Comparison of ENCODE assay signal across 11 mouse cellular contexts in the genomic region with DNA sequence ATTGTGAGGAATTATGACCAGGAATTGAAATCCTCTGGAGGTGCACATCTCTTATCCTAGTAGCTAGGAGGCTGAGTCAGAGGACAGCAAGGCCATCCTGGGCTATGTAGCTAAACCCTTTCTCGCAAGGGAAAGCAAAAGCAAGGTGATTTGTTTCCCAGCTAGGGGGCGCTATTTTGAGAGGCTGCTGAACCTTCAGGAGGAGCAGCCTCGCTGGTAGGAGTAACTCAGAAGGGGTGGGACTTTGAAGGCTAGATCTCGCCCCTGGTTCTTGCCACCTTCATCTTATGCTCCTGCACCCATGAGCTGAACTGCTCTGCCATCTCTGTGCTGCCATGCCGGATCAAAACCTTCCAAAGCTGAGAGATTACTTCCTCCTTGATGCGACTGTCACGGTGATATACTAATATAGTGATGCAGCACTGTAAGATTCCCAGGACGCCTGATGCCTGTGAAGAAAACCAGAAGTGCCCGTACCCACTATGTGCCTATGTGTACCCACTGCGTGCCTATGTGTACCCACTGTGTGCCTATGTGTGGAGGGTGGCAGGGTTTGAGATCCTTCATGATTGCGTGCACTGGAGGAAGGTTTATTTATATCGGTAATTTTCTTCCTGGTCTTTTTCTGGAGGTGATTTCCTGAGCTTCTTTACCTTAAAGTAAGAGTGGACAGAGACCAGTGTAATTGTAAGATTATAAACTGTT. TPM values are rescaled to one million over a fixed set of nuclear protein-coding genes. Genes with fewer than 3 reads are reported as not detected.
A peak's percentile ranks its signal among the peaks of the same experiment; 100 is the strongest.
DNase-seq lines count a peak whose midpoint lies in the region; ATAC-seq and TF ChIP-seq lines count a peak whose summit lies in the region.
"Had no signal": no experiment of that assay in that cellular context is flagged by ENCODE, and none has a peak within 500 bp of the region (broad histone marks: within the 10 kb centered on the region; RNA-seq: fewer than 3 reads in every experiment).

No protein-coding gene starts in this region.

- H3K4me1 ChIP-seq in hindbrain, embryonic 11.5 days (replicated peaks; ENCODE audit: control insufficient read depth, insufficient read depth, low read length): no peaks in the 10 kb centered on the region
- H3K4me1 ChIP-seq in hindbrain, embryonic 10.5 days (replicated peaks): peaks cover 19% of the 10 kb centered on the region
- H3K4me1 ChIP-seq in MEL (ENCODE audit: control insufficient read depth in 1 of 2, insufficient read depth in 2 of 2, low read length in 2 of 2): no peaks in the 10 kb centered on the region
- peaks cover 4% of the 10 kb centered on the region; the same call in 1 of the 2 replicates for H3K4me1 ChIP-seq in hindbrain, embryonic 12.5 days

- no peak overlapping the region for H3K27ac ChIP-seq in hindbrain, embryonic 11.5 days (ENCODE audit: low read depth, low read length)
- H3K27ac ChIP-seq in hindbrain, embryonic 10.5 days: no peak overlapping the region
- no peak overlapping the region for H3K27ac ChIP-seq in MEL (ENCODE audit: control insufficient read depth, low read depth, low read length)
- H3K27ac ChIP-seq in hindbrain, embryonic 12.5 days: no peak overlapping the region

- peak; percentile 59 to 69 (median 61) for TF ChIP-seq CTCF in MEL (IDR thresholded peaks at IDR 0.05 in 2 of 3, conservative IDR thresholded peaks at IDR 0.05 in 1 of 3; ENCODE audit: control insufficient read depth in 1 of 3, insufficient read depth in 1 of 3, low read depth in 2 of 3, low read length in 3 of 3, poor library complexity in 1 of 3, severe bottlenecking in 1 of 3)

- no peak overlapping the region for H3K4me3 ChIP-seq in hindbrain, embryonic 11.5 days (ENCODE audit: low read depth, low read length)
- no peak overlapping the region for H3K4me3 ChIP-seq in hindbrain, embryonic 10.5 days
- no peak overlapping the region for H3K4me3 ChIP-seq in MEL (ENCODE audit: control insufficient read depth in 1 of 2, insufficient read depth in 1 of 2, low read depth in 2 of 2, low read length in 2 of 2)
- H3K4me3 ChIP-seq in hindbrain, embryonic 12.5 days: no peak overlapping the region

- no peaks in the 10 kb centered on the region for H3K27me3 ChIP-seq in hindbrain, embryonic 11.5 days (ENCODE audit: control insufficient read depth, insufficient read depth, low read length)
- H3K27me3 ChIP-seq in hindbrain, embryonic 10.5 days (ENCODE audit: insufficient read depth, poor library complexity, severe bottlenecking): no peaks in the 10 kb centered on the region; the same call in 1 of the 2 replicates
- H3K27me3 ChIP-seq in MEL (ENCODE audit: control insufficient read depth in 1 of 2, insufficient read depth in 2 of 2, low read length in 2 of 2): peaks cover 0 to 1% of the 10 kb centered on the region in 2 experiments; a peak in 2 of 4 replicates
- no peaks in the 10 kb centered on the region for H3K27me3 ChIP-seq in hindbrain, embryonic 12.5 days

- no peak for TF ChIP-seq POLR2A in MEL (IDR thresholded peaks at IDR 0.05; ENCODE audit: control insufficient read depth in 1 of 2, insufficient read depth in 1 of 2, low read depth in 1 of 2, low read length in 2 of 2, poor library complexity in 1 of 2)

- H3K36me3 ChIP-seq in hindbrain, embryonic 11.5 days (ENCODE audit: control insufficient read depth, insufficient read depth, low read length): no peaks in the 10 kb centered on the region
- no peaks in the 10 kb centered on the region for H3K36me3 ChIP-seq in hindbrain, embryonic 10.5 days
- no peaks in the 10 kb centered on the region for H3K36me3 ChIP-seq in MEL (ENCODE audit: control insufficient read depth in 1 of 2, insufficient read depth in 2 of 2, low read length in 2 of 2)
- no peaks in the 10 kb centered on the region for H3K36me3 ChIP-seq in hindbrain, embryonic 12.5 days

- no peaks in the 10 kb centered on the region for H3K79me2 ChIP-seq in MEL (ENCODE audit: control insufficient read depth, insufficient read depth, low read length, poor library complexity)

- no peak overlapping the region for H3K9ac ChIP-seq in hindbrain, embryonic 11.5 days (ENCODE audit: low read depth, low read length)
- no peak overlapping the region for H3K9ac ChIP-seq in MEL (ENCODE audit: control insufficient read depth, low read depth, low read length, poor library complexity, severe bottlenecking)
- H3K9ac ChIP-seq in hindbrain, embryonic 12.5 days: no peak overlapping the region

- no peak for TF ChIP-seq EP300 in MEL (IDR thresholded peaks at IDR 0.05; ENCODE audit: low read depth in 1 of 2, low read length in 2 of 2)

- peak; percentile 25 for DNase-seq in hindbrain, embryonic 11.5 days (ENCODE audit: low spot score)
- no peak for DNase-seq in hindbrain, embryonic 10.5 days (ENCODE audit: low spot score)
- peak; percentile 44 to 50 for DNase-seq in B cell, adult 2 months
- peak; percentile 59 for DNase-seq in MEL (ENCODE audit: low read depth, low spot score)
- peak; percentile 33 for DNase-seq in lung, postnatal 14 days
- no peak for DNase-seq in right cerebral cortex, postnatal 25 days
- DNase-seq in layer of hippocampus, adult 8-10 months (ENCODE audit: low spot score in 2 of 2): no peak
- DNase-seq: heart, postnatal 36 days had no signal

- no peak for ATAC-seq in hindbrain, embryonic 11.5 days (ENCODE audit: low FRiP score)
- no peak for ATAC-seq in hindbrain, embryonic 12.5 days (ENCODE audit: low FRiP score)

- no peaks in the 10 kb centered on the region for H3K9me3 ChIP-seq in hindbrain, embryonic 11.5 days (ENCODE audit: control insufficient read depth, low read length)
- no peaks in the 10 kb centered on the region for H3K9me3 ChIP-seq in hindbrain, embryonic 10.5 days
- no peaks in the 10 kb centered on the region for H3K9me3 ChIP-seq in MEL (replicated peaks; ENCODE audit: insufficient read depth, low read length)
- H3K9me3 ChIP-seq in hindbrain, embryonic 12.5 days (replicated peaks): no peaks in the 10 kb centered on the region

- no peak; the same call in 1 of the 2 replicates for TF ChIP-seq RAD21 in MEL (IDR thresholded peaks at IDR 0.05; ENCODE audit: low read depth, low read length)

- H3K4me2 ChIP-seq in hindbrain, embryonic 11.5 days (replicated peaks; ENCODE audit: low read depth, low read length): no peak overlapping the region
- H3K4me2 ChIP-seq in hindbrain, embryonic 12.5 days (replicated peaks): no peak overlapping the region
- H3K4me2 ChIP-seq: midbrain, embryonic 11.5 days had no signal

- 80% methylated on average over 12 of the region's 12 CpGs for WGBS in hindbrain, embryonic 11.5 days
- WGBS in hindbrain, embryonic 10.5 days: 81% methylated on average over 12 of the region's 12 CpGs
- WGBS in hindbrain, embryonic 12.5 days: 87% methylated on average over 12 of the region's 12 CpGs

TF ChIP-seq in MEL, 35 proteins besides CTCF, POLR2A, EP300 and RAD21:
- no peak for TF ChIP-seq ZNF384 (IDR thresholded peaks at IDR 0.05; ENCODE audit: low read depth, low read length)
- TF ChIP-seq ZKSCAN1 (IDR thresholded peaks at IDR 0.05; ENCODE audit: low read depth, low read length): peak; percentile 66
- no peak for TF ChIP-seq KAT2A (conservative IDR thresholded peaks at IDR 0.05; ENCODE audit: low read depth, low read length)
- peak; percentile 34 for TF ChIP-seq SMC3 (IDR thresholded peaks at IDR 0.05; ENCODE audit: low read depth, low read length)
- no peak for TF ChIP-seq HCFC1 (IDR thresholded peaks at IDR 0.05; ENCODE audit: low read depth, low read length)
- no peak for TF ChIP-seq CHD1 (IDR thresholded peaks at IDR 0.05; ENCODE audit: low read depth, low read length)

RNA-seq across cellular contexts. Expression of a gene that starts 52.2 kb away (rescaled TPM):
- not detected in 2 replicates for polyA plus RNA-seq in hindbrain, embryonic 11.5 days (2014; fragmentation: Nextera tagmentation; extraction: Ambion mirVana)
- not detected in 2 replicates for polyA plus RNA-seq in hindbrain, embryonic 10.5 days (2016; fragmentation: Nextera tagmentation; extraction: Ambion mirVana)
- not detected in 2 replicates for total RNA-seq in MEL (2012; rRNA removed)
- polyA plus RNA-seq in MEL (2012; ENCODE audit: insufficient read depth in 1 of 2, insufficient read length in 2 of 2, low read depth in 1 of 2, low replicate concordance in 2 of 2, missing spikeins in 1 of 2): not detected
- under 1 TPM in 1 of 4 experiments, not detected in 3; 0.17 TPM for total RNA-seq in layer of hippocampus, adult 8-10 months (2022)
- not detected in 2 replicates for polyA plus RNA-seq in hindbrain, embryonic 12.5 days (2016; fragmentation: Nextera tagmentation; extraction: Ambion mirVana)
- total RNA-seq: heart, postnatal 36 days had no signal
- polyA plus RNA-seq: midbrain, embryonic 11.5 days had no signal

RNA-seq across cellular contexts. Expression of a gene that starts 54.4 kb away (rescaled TPM):
- 0.64 and 0.73 TPM in 2 replicates for polyA plus RNA-seq in hindbrain, embryonic 11.5 days (2014; fragmentation: Nextera tagmentation; extraction: Ambion mirVana)
- 0.18 and 0.35 TPM in 2 replicates for polyA plus RNA-seq in hindbrain, embryonic 10.5 days (2016; fragmentation: Nextera tagmentation; extraction: Ambion mirVana)
- not detected in 2 replicates for total RNA-seq in MEL (2012; rRNA removed)
- polyA plus RNA-seq in MEL (2012; ENCODE audit: insufficient read depth in 1 of 2, insufficient read length in 2 of 2, low read depth in 1 of 2, low replicate concordance in 2 of 2, missing spikeins in 1 of 2): not detected
- not detected for total RNA-seq in layer of hippocampus, adult 8-10 months (2022)
- 0.66 and 0.73 TPM in 2 replicates for polyA plus RNA-seq in hindbrain, embryonic 12.5 days (2016; fragmentation: Nextera tagmentation; extraction: Ambion mirVana)
- total RNA-seq: heart, postnatal 36 days; left cerebral cortex, adult 8-10 months had no signal

Comparison
In these comparisons a context has a peak if more than half of its experiments do, and no peak if none do; other contexts are left out.
1. DNase-seq: peak in hindbrain, embryonic 11.5 days (single experiment), B cell, adult 2 months (2 of 2), MEL (single experiment) and lung, postnatal 14 days (single experiment); none in hindbrain, embryonic 10.5 days (single experiment), right cerebral cortex, postnatal 25 days (single experiment) and layer of hippocampus, adult 8-10 months (0 of 2).